Mouse (Mus musculus): ENCODE measurements around the gene Glra3. TPM values are rescaled to one million over a fixed set of nuclear protein-coding genes. Genes with fewer than 3 reads are reported as not detected.

Gene Glra3
- polyA plus RNA-seq, 1 experiment from 2014 or later, result 0.05 TPM

- Histone ChIP-seq H3K27me3 (no peaks in the 10 kb centered on the region), H3K9ac (no peak overlapping the region), H3K9me3 (no peaks in the 10 kb centered on the region), H3K4me2 (no peak overlapping the region), H3K36me3 (no peaks in the 10 kb centered on the region), H3K27ac (no peak overlapping the region), H3K4me3 (no peak overlapping the region), H3K4me1 (no peaks in the 10 kb centered on the region)
- WGBS, result 54% methylated on average over 1 of the region's 1 CpGs
- no peak for ATAC-seq (ENCODE audit: insufficient number of reproducible peaks, low FRiP score, low TSS enrichment, low read depth)
Measured at GRCm38 (mm10) chr8:56150697-56151096, 210.4 kb downstream of the Glra3 start.

DNA sequence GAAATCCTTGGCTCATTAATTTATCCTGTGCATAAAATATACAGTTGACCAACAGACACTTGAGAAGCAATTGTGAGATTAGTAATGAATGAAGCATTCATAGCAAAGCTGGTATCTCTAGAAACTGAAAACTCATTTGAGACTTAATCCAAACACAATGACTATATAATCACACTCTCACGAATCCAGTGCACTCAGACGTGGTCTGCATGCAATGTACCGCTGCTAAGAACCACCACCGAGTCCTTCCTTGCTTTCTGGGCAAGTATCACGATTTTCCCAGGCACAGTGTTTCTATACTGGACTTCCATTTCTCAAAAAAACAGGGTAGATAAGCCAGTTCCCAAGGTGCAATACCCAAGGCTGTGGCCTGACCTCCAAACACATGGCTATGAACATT is 211.3 kb downstream of the Glra3 start:
- Histone ChIP-seq H3K4me3 (no peak overlapping the region), H3K27me3 (no peaks in the 10 kb centered on the region), H3K36me3 (no peaks in the 10 kb centered on the region), H3K27ac (no peak overlapping the region), H3K9me3 (no peaks in the 10 kb centered on the region), H3K4me2 (no peak overlapping the region), H3K9ac (no peak overlapping the region), H3K4me1 (no peaks in the 10 kb centered on the region)
- no peak for ATAC-seq (ENCODE audit: insufficient number of reproducible peaks, low FRiP score, low TSS enrichment, low read depth)
- 79% methylated on average over 5 of the region's 5 CpGs for WGBS

- no peaks in the 10 kb centered on the region for H3K9me3 ChIP-seq
- no peak overlapping the region for H3K4me3 ChIP-seq
- no peaks in the 10 kb centered on the region for H3K27me3 ChIP-seq
- 44% methylated on average over 2 of the region's 2 CpGs for WGBS
- ATAC-seq (ENCODE audit: insufficient number of reproducible peaks, low FRiP score, low TSS enrichment, low read depth), result no peak
- H3K9ac ChIP-seq, result no peak overlapping the region
- H3K27ac ChIP-seq, result no peak overlapping the region
- no peaks in the 10 kb centered on the region for H3K4me1 ChIP-seq
- H3K4me2 ChIP-seq, result no peak overlapping the region
- H3K36me3 ChIP-seq, result no peaks in the 10 kb centered on the region
Measured at GRCm38 (mm10) chr8:56158966-56159365, 218.7 kb downstream of the Glra3 start.

Other genes with a start within 250 kb of the Glra3 start
- gene Adam29, start 33.5 kb upstream of the Glra3 start, polyA plus RNA-seq (2015; fragmentation: Nextera tagmentation; extraction: Ambion mirVana), result not detected in 2 replicates

Measured in limb, embryonic 15.5 days (tissue).